ENCODE assay signal across 24 mouse cellular contexts in the genomic region with DNA sequence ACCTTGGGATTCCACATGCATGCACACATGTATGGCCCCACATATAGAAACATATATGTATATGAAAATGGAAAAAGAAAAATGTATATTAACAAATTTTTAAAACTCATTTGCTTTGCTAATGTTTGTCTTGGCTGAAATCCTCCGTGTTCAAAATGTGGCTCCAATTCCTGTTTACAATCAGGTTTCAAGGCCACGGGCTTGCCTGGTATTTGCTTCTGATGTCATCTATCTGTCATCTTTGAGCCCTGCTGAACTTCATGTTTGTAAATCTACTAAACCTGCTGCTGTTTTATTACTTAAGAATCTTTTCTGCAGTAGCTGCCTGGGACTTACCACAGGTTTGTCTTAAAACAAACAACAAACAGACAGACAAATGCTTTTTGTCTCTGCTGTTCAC.
"Had no signal": no experiment of that assay in that cellular context is flagged by ENCODE, and none has a peak within 500 bp of the region (broad histone marks: within the 10 kb centered on the region; RNA-seq: fewer than 3 reads in every experiment).

No protein-coding gene starts in this region.

- H3K4me2 ChIP-seq: heart, embryonic 12.5 days; hindbrain, embryonic 12.5 days; hindbrain, embryonic 14.5 days; intestine, embryonic 15.5 days; limb, embryonic 12.5 days; liver, embryonic 13.5 days had no signal

- DNase-seq: gastrocnemius, adult 2 months; gastrocnemius, postnatal 10 days; gastrocnemius, postnatal 25 days; heart, adult 18-20 months; heart, postnatal 10 days; heart, postnatal 4 days; kidney, adult 18-20 months; kidney, adult 8-10 months; kidney, postnatal 10 days; kidney, postnatal 25 days; kidney, postnatal 4 days; liver, embryonic 13.5 days had no signal

- H3K4me1 ChIP-seq: heart, embryonic 10.5 days; heart, embryonic 12.5 days; hindbrain, embryonic 10.5 days; hindbrain, embryonic 12.5 days had no signal

- H3K36me3 ChIP-seq: heart, embryonic 10.5 days; heart, embryonic 12.5 days; hindbrain, embryonic 10.5 days; hindbrain, embryonic 12.5 days; intestine, embryonic 15.5 days; limb, embryonic 12.5 days; liver, embryonic 13.5 days had no signal

- H3K9ac ChIP-seq: heart, embryonic 12.5 days; hindbrain, embryonic 12.5 days; hindbrain, embryonic 14.5 days; intestine, embryonic 15.5 days; limb, embryonic 12.5 days; liver, embryonic 13.5 days had no signal

- H3K9me3 ChIP-seq: heart, embryonic 10.5 days; heart, embryonic 12.5 days; hindbrain, embryonic 10.5 days; hindbrain, embryonic 12.5 days; intestine, embryonic 15.5 days; limb, embryonic 12.5 days; liver, embryonic 13.5 days had no signal

- H3K27me3 ChIP-seq: hindbrain, embryonic 12.5 days; intestine, embryonic 15.5 days; limb, embryonic 12.5 days; liver, embryonic 13.5 days had no signal

- ATAC-seq: hindbrain, embryonic 16.5 days; inflammation-experienced regulatory T-cells, adult 6 months; intestine, embryonic 15.5 days; intestine, postnatal 0 days had no signal

- H3K4me3 ChIP-seq: gastrocnemius, adult 2 months; heart, embryonic 10.5 days; heart, embryonic 12.5 days; hindbrain, embryonic 10.5 days; hindbrain, embryonic 12.5 days; intestine, embryonic 15.5 days; layer of hippocampus, adult 2 months; left cerebral cortex, adult 2 months; limb, embryonic 12.5 days; liver, embryonic 13.5 days had no signal

- H3K27ac ChIP-seq: gastrocnemius, adult 2 months; heart, embryonic 10.5 days; hindbrain, embryonic 10.5 days; hindbrain, embryonic 12.5 days; hindbrain, embryonic 14.5 days; intestine, embryonic 15.5 days; layer of hippocampus, adult 2 months; left cerebral cortex, adult 2 months; limb, embryonic 12.5 days; liver, embryonic 13.5 days had no signal
